Mouse (Mus musculus) neural tube, embryonic 11.5 days (tissue): ENCODE measurements at regions not wholly inside any gene's neighbourhood (a gene's known extent, or its start where the extent isn't known, plus 50 kb on each side); places are given as distances from the start of the nearest gene placed in this dataset.

Experiments
- ATAC-seq: fragments of 200-750 bp; cut with Nextera tagmentation; 2 replicates; pipeline ENCODE4 v1.8.0; 2017; ENCODE audit warnings: moderate number of reproducible peaks, mild to moderate bottlenecking, moderate TSS enrichment, moderate library complexity; ENCODE audit not compliant: insufficient read depth, low FRiP score, low TSS enrichment
- DNase-seq: peaks from one replicate; pipeline ENCODE4 v3.0.0-alpha.2; 2015; ENCODE audit warnings: low spot score
- H3K27ac ChIP-seq: fragments of 300-500 bp; sonication (generic); 2 replicates; pipeline ENCODE4 v1.5.1; 2014; ENCODE audit warnings: low read depth, mild to moderate bottlenecking, low read length
- H3K27me3 ChIP-seq: fragments of 300-500 bp; sonication (generic); 2 replicates; pipeline ENCODE4 v1.6.1; 2014; ENCODE audit warnings: mild to moderate bottlenecking, low read length, mixed read lengths; ENCODE audit not compliant: control insufficient read depth, insufficient read depth
- H3K36me3 ChIP-seq: fragments of 300-500 bp; sonication (generic); 2 replicates; pipeline ENCODE4 v1.6.1; 2014; ENCODE audit warnings: mild to moderate bottlenecking, low read length, moderate library complexity, mixed read lengths; ENCODE audit not compliant: control insufficient read depth, insufficient read depth
- H3K4me1 ChIP-seq: fragments of 300-500 bp; sonication (generic); 2 replicates; pipeline ENCODE4 v1.6.1; 2014; ENCODE audit warnings: low read length, mixed read lengths; ENCODE audit not compliant: control insufficient read depth, insufficient read depth
- H3K4me2 ChIP-seq: fragments of 300-500 bp; sonication (generic); 2 replicates; pipeline ENCODE4 v1.6.1; 2014; ENCODE audit warnings: low read depth, mild to moderate bottlenecking, moderate library complexity
- H3K4me3 ChIP-seq: fragments of 300-500 bp; sonication (generic); 2 replicates; pipeline ENCODE4 v1.5.1; 2014; ENCODE audit warnings: low read depth, low read length
- H3K9ac ChIP-seq: fragments of 300-500 bp; sonication (generic); 2 replicates; pipeline ENCODE4 v1.6.1; 2014; ENCODE audit warnings: mild to moderate bottlenecking, low read length
- H3K9me3 ChIP-seq: fragments of 300-500 bp; sonication (generic); 2 replicates; pipeline ENCODE4 v1.6.1; 2016; ENCODE audit warnings: low read length; ENCODE audit not compliant: control insufficient read depth
- WGBS: fragments of 180-500 bp; shearing (Covaris S2); extraction: QIAGEN DNeasy Blood & Tissue Kit; methylation state at CpG from one replicate; pipeline ENCODE4 v1.1.7; 2014; 5-methylcytosine and 5-hydroxymethylcytosine counted together

DNA sequence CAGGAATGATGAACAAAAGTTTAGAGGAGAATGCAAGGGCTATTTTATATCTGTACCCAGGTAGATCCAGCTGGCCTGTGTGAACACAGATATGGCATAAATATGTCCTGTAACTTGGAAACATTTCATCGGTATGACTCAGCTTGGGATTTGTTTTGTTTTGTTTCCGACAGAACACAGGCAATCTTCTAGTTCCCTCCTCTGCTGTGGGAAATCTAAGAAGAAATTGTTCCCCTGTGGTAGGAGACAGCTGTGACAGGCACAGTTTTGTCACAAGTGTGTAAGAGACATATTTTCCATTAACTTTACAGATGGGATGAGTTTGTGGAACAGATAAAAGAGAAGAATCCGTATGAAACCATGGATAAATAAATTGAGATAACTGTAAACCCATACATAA, 687.0 kb downstream of the Tpm3-rs7 start:
- Histone ChIP-seq H3K36me3 (no peaks in the 10 kb centered on the region), H3K27me3 (no peaks in the 10 kb centered on the region), H3K4me2 (no peak overlapping the region), H3K9me3 (no peaks in the 10 kb centered on the region), H3K4me1 (no peaks in the 10 kb centered on the region), H3K27ac (no peak overlapping the region), H3K4me3 (no peak overlapping the region), H3K9ac (no peak overlapping the region)
- DNase-seq (no peak), ATAC-seq (no peak)
- 80% methylated on average over 3 of the region's 3 CpGs for WGBS

- no peak overlapping the region for H3K4me3 ChIP-seq
- H3K9ac ChIP-seq, result no peak overlapping the region
- no peak overlapping the region for H3K4me2 ChIP-seq
- ATAC-seq (no peak), DNase-seq (no peak)
- H3K27me3 ChIP-seq, result no peaks in the 10 kb centered on the region
- no peak overlapping the region for H3K27ac ChIP-seq
- no peaks in the 10 kb centered on the region for H3K9me3 ChIP-seq
- 73% methylated on average over 1 of the region's 1 CpGs for WGBS
- H3K36me3 ChIP-seq, result no peaks in the 10 kb centered on the region
- no peaks in the 10 kb centered on the region for H3K4me1 ChIP-seq
Observed at GRCm38 (mm10) chr14:114002420-114002819, 688.0 kb downstream of the Tpm3-rs7 start.

DNA sequence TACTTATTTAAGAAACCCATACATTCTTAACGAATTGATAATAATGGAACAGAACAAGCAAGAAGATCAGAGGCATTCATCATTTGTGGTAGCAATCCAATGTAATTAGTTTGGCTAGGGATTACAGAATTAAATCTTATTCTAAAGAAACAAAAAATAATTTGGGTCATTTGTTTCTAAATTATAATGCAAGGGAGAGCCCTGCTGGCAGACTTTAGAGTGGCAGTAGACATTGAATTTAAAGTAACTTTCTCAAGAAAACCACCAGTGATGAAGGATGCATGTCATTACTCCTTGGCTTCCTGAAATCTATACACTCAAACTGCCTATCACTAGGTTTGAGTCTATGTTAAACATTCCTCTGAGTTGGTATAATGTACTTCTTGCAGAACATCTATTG, 722.7 kb downstream of the Tpm3-rs7 start:
- 87% methylated on average over 1 of the region's 1 CpGs for WGBS
- Histone ChIP-seq H3K36me3 (no peaks in the 10 kb centered on the region), H3K27ac (no peak overlapping the region), H3K9ac (no peak overlapping the region), H3K4me1 (no peaks in the 10 kb centered on the region), H3K4me3 (no peak overlapping the region), H3K9me3 (no peaks in the 10 kb centered on the region), H3K4me2 (no peak overlapping the region), H3K27me3 (no peaks in the 10 kb centered on the region)
- ATAC-seq (no peak), DNase-seq (no peak)

DNA sequence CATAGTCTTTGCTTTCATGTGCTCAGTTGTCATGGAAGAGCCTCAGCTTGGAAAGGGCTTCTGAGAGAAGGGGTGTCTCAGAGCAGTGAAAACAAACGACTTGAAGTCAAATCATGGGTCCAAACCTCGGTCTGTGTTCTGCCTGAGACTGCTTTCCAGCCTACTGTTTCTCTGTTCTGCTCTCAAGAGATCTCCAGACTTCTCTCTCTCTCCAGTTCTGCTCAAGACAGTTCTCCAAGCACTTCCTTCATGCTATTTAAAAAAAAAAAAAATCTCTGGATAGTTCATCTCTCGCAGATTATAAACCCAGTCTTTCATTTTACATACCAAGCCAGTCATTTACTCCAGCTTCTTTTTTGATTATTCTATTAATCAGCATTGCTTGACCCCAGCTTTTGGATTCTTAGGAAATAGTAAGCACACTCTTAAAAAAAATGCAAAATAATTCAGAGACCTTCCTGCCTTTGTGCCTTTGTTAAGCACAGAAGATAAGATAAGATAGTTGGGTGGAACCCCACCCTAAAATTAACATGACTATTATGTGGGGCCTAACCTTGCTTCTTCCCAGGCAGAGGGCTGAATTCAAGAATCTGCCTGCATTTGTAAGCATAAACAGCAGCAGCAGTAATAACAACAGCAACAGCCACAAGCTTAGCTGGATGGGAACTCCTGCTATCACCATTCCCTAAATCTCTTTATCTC, 724.4 kb downstream of the Tpm3-rs7 start:
- 49% methylated on average over 3 of the region's 3 CpGs for WGBS
- DNase-seq (no peak), ATAC-seq (no peak)
- Histone ChIP-seq H3K9ac (no peak overlapping the region), H3K27me3 (no peaks in the 10 kb centered on the region), H3K4me2 (no peak overlapping the region), H3K9me3 (no peaks in the 10 kb centered on the region), H3K27ac (no peak overlapping the region), H3K36me3 (no peaks in the 10 kb centered on the region), H3K4me1 (no peaks in the 10 kb centered on the region), H3K4me3 (no peak overlapping the region)

GRCm38 (mm10) chr14:114053558-114054235, 739.3 kb downstream of the Tpm3-rs7 start:
- Histone ChIP-seq H3K36me3 (no peaks in the 10 kb centered on the region), H3K4me3 (no peak overlapping the region), H3K27me3 (no peaks in the 10 kb centered on the region), H3K27ac (no peak overlapping the region), H3K9ac (no peak overlapping the region), H3K4me2 (no peak overlapping the region), H3K4me1 (no peaks in the 10 kb centered on the region), H3K9me3 (no peaks in the 10 kb centered on the region)
- no peak for ATAC-seq
- DNase-seq, result no peak
- WGBS, result 94% methylated on average over 5 of the region's 5 CpGs

- no peak for DNase-seq
- Histone ChIP-seq H3K4me3 (no peak overlapping the region), H3K36me3 (no peaks in the 10 kb centered on the region), H3K27ac (no peak overlapping the region), H3K4me2 (no peak overlapping the region), H3K9ac (no peak overlapping the region), H3K9me3 (no peaks in the 10 kb centered on the region), H3K27me3 (no peaks in the 10 kb centered on the region), H3K4me1 (no peaks in the 10 kb centered on the region)
- WGBS, result 43% methylated on average over 2 of the region's 2 CpGs
- no peak for ATAC-seq
Observed at GRCm38 (mm10) chr14:114061347-114061746, 746.9 kb downstream of the Tpm3-rs7 start.

GRCm38 (mm10) chr14:114062582-114062981, 748.2 kb downstream of the Tpm3-rs7 start:
- DNase-seq, result no peak
- Histone ChIP-seq H3K4me2 (no peak overlapping the region), H3K27ac (no peak overlapping the region)

GRCm38 (mm10) chr14:114073236-114073635, 758.8 kb downstream of the Tpm3-rs7 start:
- Histone ChIP-seq H3K4me3 (no peak overlapping the region), H3K9me3 (no peaks in the 10 kb centered on the region), H3K9ac (no peak overlapping the region), H3K27ac (no peak overlapping the region), H3K36me3 (no peaks in the 10 kb centered on the region), H3K27me3 (no peaks in the 10 kb centered on the region), H3K4me2 (no peak overlapping the region), H3K4me1 (no peaks in the 10 kb centered on the region)
- ATAC-seq (no peak), DNase-seq (no peak)
- 66% methylated on average over 2 of the region's 2 CpGs for WGBS

More at GRCm38 (mm10) chr14:114062582-114062981, 748.2 kb downstream of the Tpm3-rs7 start:
- Histone ChIP-seq H3K9me3 (no peaks in the 10 kb centered on the region), H3K27me3 (no peaks in the 10 kb centered on the region), H3K36me3 (no peaks in the 10 kb centered on the region), H3K4me3 (no peak overlapping the region), H3K4me1 (no peaks in the 10 kb centered on the region), H3K9ac (no peak overlapping the region)
- 41% methylated on average over 4 of the region's 4 CpGs for WGBS
- ATAC-seq, result no peak

GRCm38 (mm10) chr14:114074011-114074410, 759.6 kb downstream of the Tpm3-rs7 start:
- Histone ChIP-seq H3K4me2 (no peak overlapping the region), H3K4me3 (no peak overlapping the region), H3K27ac (no peak overlapping the region), H3K9ac (no peak overlapping the region), H3K27me3 (no peaks in the 10 kb centered on the region), H3K9me3 (no peaks in the 10 kb centered on the region), H3K36me3 (no peaks in the 10 kb centered on the region), H3K4me1 (no peaks in the 10 kb centered on the region)
- 85% methylated on average over 4 of the region's 4 CpGs for WGBS
- ATAC-seq, result no peak
- no peak for DNase-seq
